Mouse (Mus musculus) heart, embryonic 15.5 days (tissue): ENCODE data around the gene Acot1. TPM values are rescaled to one million over a fixed set of nuclear protein-coding genes. Genes with fewer than 3 reads are reported as not detected.
"Not testable (repeated sequence)": the region's sequence is repeated elsewhere in the genome, so short reads cannot be mapped to it uniquely, and the experiment has no call there.

Source experiments
- ATAC-seq: fragments of 200-750 bp; cut with Nextera tagmentation; replicated peaks from 2 replicates; pipeline ENCODE4 v1.8.0; 2017; ENCODE audit warnings: low read depth, moderate TSS enrichment; ENCODE audit not compliant: insufficient number of reproducible peaks, insufficient read depth, low FRiP score
- H3K27ac ChIP-seq: fragments of 300-500 bp; sonication (generic); 2 replicates; pipeline ENCODE4 v1.5.1; 2015; ENCODE audit warnings: mild to moderate bottlenecking, inconsistent platforms
- H3K27me3 ChIP-seq: fragments of 300-500 bp; sonication (generic); 2 replicates; pipeline ENCODE4 v1.6.1; 2015; ENCODE audit warnings: inconsistent platforms
- H3K36me3 ChIP-seq: fragments of 300-500 bp; sonication (generic); 2 replicates; pipeline ENCODE4 v1.6.1; 2015; ENCODE audit warnings: mild to moderate bottlenecking, inconsistent platforms
- H3K4me1 ChIP-seq: fragments of 300-500 bp; sonication (generic); replicated peaks from 2 replicates; pipeline ENCODE4 v1.6.1; 2015; ENCODE audit warnings: inconsistent platforms
- H3K4me2 ChIP-seq: fragments of 300-500 bp; sonication (generic); 2 replicates; pipeline ENCODE4 v1.6.1; 2015; ENCODE audit warnings: inconsistent platforms, mild to moderate bottlenecking, moderate library complexity
- H3K4me3 ChIP-seq: fragments of 300-500 bp; sonication (generic); 2 replicates; pipeline ENCODE4 v1.5.1; 2015; ENCODE audit warnings: mild to moderate bottlenecking, inconsistent platforms
- H3K9ac ChIP-seq: fragments of 300-500 bp; sonication (generic); 2 replicates; pipeline ENCODE4 v1.6.1; 2015; ENCODE audit warnings: mild to moderate bottlenecking, inconsistent platforms
- H3K9me3 ChIP-seq: fragments of 300-500 bp; sonication (generic); replicated peaks from 2 replicates; pipeline ENCODE4 v1.6.1; 2016; ENCODE audit warnings: inconsistent platforms
- WGBS: fragments of 180-500 bp; shearing (Covaris S2); methylation state at CpG from one replicate; pipeline ENCODE4 v1.1.7; 2015; ENCODE audit warnings: mixed read lengths; 5-methylcytosine and 5-hydroxymethylcytosine counted together
- polyA plus RNA-seq: library from polyadenylated mRNA; unstranded; fragments of >200 nt; fragmentation: Nextera tagmentation; extraction: Ambion mirVana; gene quantifications from 2 replicates; pipeline ENCODE4 v1.2.1, GENCODE M21; 2015

The Acot1 gene
- polyA plus RNA-seq, 1 experiment from 2014 or later = 29.8 TPM

GRCm38 (mm10) chr12:84022266-84022665 is 13.0 kb downstream of the Acot1 start:
- H3K4me3 ChIP-seq, H3K4me2 ChIP-seq, ATAC-seq, H3K27me3 ChIP-seq, H3K36me3 ChIP-seq, H3K27ac ChIP-seq, H3K9me3 ChIP-seq, H3K4me1 ChIP-seq, H3K9ac ChIP-seq: not testable (repeated sequence)
- WGBS = 92% methylated on average over 4 of the region's 4 CpGs

GRCm38 (mm10) chr12:84023052-84023745 is 13.9 kb downstream of the Acot1 start:
- Histone ChIP-seq H3K4me3 (no peak overlapping the region), H3K27me3 (no peaks in the 10 kb centered on the region), H3K36me3 (no peaks in the 10 kb centered on the region), H3K27ac (no peak overlapping the region), H3K9me3 (no peaks in the 10 kb centered on the region), H3K4me1 (peaks cover 5% of the 10 kb centered on the region; the same call in 1 of the 2 replicates), H3K4me2 (no peak overlapping the region), H3K9ac (no peak overlapping the region)
- 83% methylated on average over 9 of the region's 9 CpGs for WGBS
- no peak for ATAC-seq

GRCm38 (mm10) chr12:84025888-84026287 is 16.6 kb downstream of the Acot1 start:
- no peaks in the 10 kb centered on the region for H3K27me3 ChIP-seq
- no peaks in the 10 kb centered on the region for H3K9me3 ChIP-seq
- WGBS = 76% methylated on average over 7 of the region's 7 CpGs
- H3K36me3 ChIP-seq = no peaks in the 10 kb centered on the region
- H3K4me3 ChIP-seq = no peak overlapping the region
- H3K4me1 ChIP-seq = peaks cover 10% of the 10 kb centered on the region; the same call in 1 of the 2 replicates
- no peak overlapping the region for H3K9ac ChIP-seq
- H3K4me2 ChIP-seq = no peak overlapping the region
- no peak overlapping the region for H3K27ac ChIP-seq
- no peak for ATAC-seq

GRCm38 (mm10) chr12:84028328-84028727 is 19.0 kb downstream of the Acot1 start:
- not testable (repeated sequence) for H3K36me3 ChIP-seq, H3K27ac ChIP-seq, H3K27me3 ChIP-seq, H3K4me2 ChIP-seq, ATAC-seq, H3K9me3 ChIP-seq, H3K9ac ChIP-seq, H3K4me1 ChIP-seq, H3K4me3 ChIP-seq
- WGBS = 56% methylated on average over 3 of the region's 3 CpGs

GRCm38 (mm10) chr12:84029043-84029442 is 19.8 kb downstream of the Acot1 start:
- not testable (repeated sequence) for H3K9ac ChIP-seq, ATAC-seq

GRCm38 (mm10) chr12:84030659-84031332 is 21.5 kb downstream of the Acot1 start:
- Histone ChIP-seq H3K9me3 (no peaks in the 10 kb centered on the region), H3K4me3 (no peak overlapping the region), H3K4me1 (peaks cover 5% of the 10 kb centered on the region; the same call in 1 of the 2 replicates), H3K4me2 (no peak overlapping the region), H3K27me3 (no peaks in the 10 kb centered on the region), H3K9ac (no peak overlapping the region), H3K36me3 (no peaks in the 10 kb centered on the region), H3K27ac (0 out of 2 replicates have a peak overlapping the region, but pooled peaks have one; percentile 25)
- WGBS = 59% methylated on average over 4 of the region's 4 CpGs
- no peak for ATAC-seq

More at GRCm38 (mm10) chr12:84029043-84029442, 19.8 kb downstream of the Acot1 start:
- H3K9me3 ChIP-seq, H3K4me3 ChIP-seq, H3K36me3 ChIP-seq, H3K4me2 ChIP-seq, H3K27me3 ChIP-seq, H3K27ac ChIP-seq, H3K4me1 ChIP-seq: not testable (repeated sequence)
- WGBS = 96% methylated on average over 1 of the region's 1 CpGs

- Histone ChIP-seq H3K4me3 (no peak overlapping the region), H3K36me3 (no peaks in the 10 kb centered on the region), H3K4me1 (peaks cover 5% of the 10 kb centered on the region; the same call in 1 of the 2 replicates), H3K9ac (no peak overlapping the region), H3K4me2 (no peak overlapping the region), H3K27ac (no peak overlapping the region), H3K27me3 (no peaks in the 10 kb centered on the region), H3K9me3 (no peaks in the 10 kb centered on the region)
- 83% methylated on average over 4 of the region's 4 CpGs for WGBS
- no peak for ATAC-seq
Observed at GRCm38 (mm10) chr12:84032854-84033253, 23.6 kb downstream of the Acot1 start.

GRCm38 (mm10) chr12:84033302-84033701 is 24.0 kb downstream of the Acot1 start:
- H3K4me2 ChIP-seq, ATAC-seq, H3K9ac ChIP-seq, H3K27ac ChIP-seq, H3K36me3 ChIP-seq, H3K27me3 ChIP-seq, H3K4me3 ChIP-seq, H3K4me1 ChIP-seq, H3K9me3 ChIP-seq: not testable (repeated sequence)
- WGBS = 69% methylated on average over 2 of the region's 2 CpGs

GRCm38 (mm10) chr12:84034108-84034507 is 24.8 kb downstream of the Acot1 start:
- ATAC-seq = no peak
- Histone ChIP-seq H3K4me3 (no peak overlapping the region), H3K27me3 (no peaks in the 10 kb centered on the region), H3K36me3 (no peaks in the 10 kb centered on the region), H3K4me2 (no peak overlapping the region), H3K27ac (no peak overlapping the region), H3K9ac (no peak overlapping the region), H3K4me1 (peaks cover 7% of the 10 kb centered on the region; the same call in 1 of the 2 replicates), H3K9me3 (no peaks in the 10 kb centered on the region)
- 41% methylated on average over 4 of the region's 4 CpGs for WGBS

GRCm38 (mm10) chr12:84038241-84038640 is 29.0 kb downstream of the Acot1 start, which contains the start of gene Acot4:
TSS of gene Acot4 (plus strand) at chr12:84038379.
- H3K27me3 ChIP-seq, H3K27ac ChIP-seq, ATAC-seq, H3K36me3 ChIP-seq, H3K9me3 ChIP-seq, H3K4me1 ChIP-seq: not testable (repeated sequence)
- H3K4me3 ChIP-seq = peak within 1 kb of the TSS; percentile 55
- 7% methylated on average over 32 of the region's 32 CpGs for WGBS
- peak within 1 kb of the TSS; percentile 81 for H3K4me2 ChIP-seq
- H3K9ac ChIP-seq = peak within 1 kb of the TSS; percentile 52

GRCm38 (mm10) chr12:84038691-84039111 is 29.4 kb downstream of the Acot1 start, which contains the start of gene Gm49366:
TSS of gene Gm49366 (plus strand) at chr12:84038935.
- not testable (repeated sequence) for H3K27me3 ChIP-seq, H3K36me3 ChIP-seq, H3K9me3 ChIP-seq, H3K27ac ChIP-seq, H3K4me1 ChIP-seq, ATAC-seq
- 2% methylated on average over 39 of the region's 39 CpGs for WGBS
- Histone ChIP-seq H3K9ac (peak within 1 kb of the TSS; percentile 52), H3K4me3 (peak within 1 kb of the TSS; percentile 55), H3K4me2 (peak within 1 kb of the TSS; percentile 81)
